Mouse (Mus musculus) T-helper 1 cell (primary cell): ENCODE data around the gene Gm4707.
"Not testable (repeated sequence)": the region's sequence is repeated elsewhere in the genome, so short reads cannot be mapped to it uniquely, and the experiment has no call there.

Experiments
- in situ Hi-C: fragments of 300-600 bp; cut with MboI, MseI; formaldehyde crosslinking; loops from one replicate; pipeline ENCODE4 v1.15.1; 2025; ENCODE audit warnings: high pct_unique_total_duplicates

The Gm4707 gene

GRCm38 (mm10) chr17:71445191-71445590 is 14.5 kb downstream of the Gm4707 start:
- in situ Hi-C loops, result loop anchor here (5.0 kb wide), 1 partner anchor 38 kb away; no protein-coding TSS in a partner anchor

DNA sequence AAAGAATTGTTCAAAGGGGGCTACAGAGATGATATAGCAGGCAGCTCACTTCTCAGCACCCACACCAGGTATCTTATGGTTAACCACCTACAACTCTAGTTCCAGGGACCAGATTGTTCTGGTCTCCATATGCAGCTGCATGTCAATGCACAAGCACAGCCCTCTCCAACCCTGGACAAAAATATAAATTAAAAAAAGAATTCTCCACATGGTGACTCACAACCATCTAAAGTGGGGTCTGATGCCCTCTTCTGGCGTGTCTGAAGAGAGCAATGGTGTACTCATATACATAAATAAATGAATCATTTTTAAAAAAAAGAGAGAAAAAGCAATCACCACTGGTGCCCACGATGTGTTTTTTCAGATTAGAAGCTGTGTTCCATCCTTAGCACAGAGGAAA is 15.0 kb downstream of the Gm4707 start:
- in situ Hi-C loops, result loop anchor here (5.0 kb wide), 1 partner anchor 37 kb away; no protein-coding TSS in a partner anchor

DNA sequence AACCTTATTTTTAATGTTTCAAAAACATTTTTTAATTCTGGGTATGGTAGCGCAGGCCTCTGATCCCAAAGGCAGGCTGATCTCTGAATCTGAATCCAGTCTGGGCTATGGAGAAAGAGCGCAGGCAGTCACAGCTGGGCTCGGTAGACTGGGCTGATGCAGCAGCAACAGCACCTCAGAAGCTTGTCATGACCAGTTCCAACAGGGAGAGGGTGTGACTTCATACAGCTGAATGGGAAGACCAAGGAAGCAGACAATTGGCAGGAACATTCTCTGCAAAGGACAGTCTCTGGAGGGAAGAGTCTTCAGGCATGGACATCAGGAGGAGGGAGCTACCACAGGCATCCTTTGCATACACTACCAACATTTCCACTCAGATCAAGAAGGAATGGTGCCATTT is 15.6 kb downstream of the Gm4707 start:
- in situ Hi-C loops, result no loop called here

GRCm38 (mm10) chr17:71443273-71443672 is 16.4 kb downstream of the Gm4707 start:
- in situ Hi-C loops, result no loop called here

DNA sequence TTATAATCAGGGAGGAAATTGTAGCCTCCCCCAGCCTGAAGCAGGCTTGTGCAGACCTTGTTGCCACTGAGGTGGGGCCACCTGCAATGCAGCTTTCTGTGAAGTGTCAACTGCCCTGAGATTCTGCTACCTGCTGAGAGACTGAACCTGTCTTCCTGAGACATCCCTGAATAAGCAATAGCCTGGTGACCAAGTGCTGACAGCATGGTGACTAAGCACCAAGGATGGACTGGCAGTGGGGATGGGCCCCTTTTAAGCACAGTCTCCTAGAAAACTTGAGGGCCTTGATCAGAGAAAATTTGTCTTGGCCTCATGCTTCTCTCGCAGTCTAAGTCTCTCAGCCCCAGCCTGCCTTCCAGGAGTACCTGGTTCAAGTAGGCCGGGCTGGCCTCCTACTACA is 37.2 kb downstream of the Gm4707 start:
- in situ Hi-C loops, result not testable (repeated sequence)

GRCm38 (mm10) chr17:71419448-71419847 is 40.3 kb downstream of the Gm4707 start:
- in situ Hi-C loops, result not testable (repeated sequence)

DNA sequence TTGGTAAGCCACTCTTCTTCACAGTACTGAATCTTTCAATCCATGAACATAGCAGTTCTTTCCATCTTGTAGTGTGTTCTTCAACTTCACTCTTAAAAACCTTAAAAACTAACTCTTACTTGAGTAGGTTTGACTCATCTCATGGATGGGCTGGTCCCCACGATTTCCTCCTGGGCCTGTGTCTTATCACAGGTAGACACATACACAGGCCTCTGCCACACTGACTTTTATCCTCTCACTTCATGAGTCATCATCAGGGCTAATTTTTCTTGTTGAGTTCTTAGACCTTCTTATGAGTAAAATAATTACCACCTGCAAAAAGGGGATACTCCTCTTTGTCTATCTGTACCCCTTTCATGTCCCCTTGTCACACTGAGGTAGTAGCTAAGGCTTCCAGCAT is 42.7 kb downstream of the Gm4707 start:
- in situ Hi-C loops, result no loop called here
